Mouse (Mus musculus) 3134 (cell line): ENCODE results near the gene Tpte.
"Not testable (repeated sequence)": the region's sequence is repeated elsewhere in the genome, so short reads cannot be mapped to it uniquely, and the experiment has no call there.

Source experiments
- DNase-seq: peaks from one replicate; pipeline ENCODE4 v3.0.0-alpha.2; 2011; ENCODE audit warnings: low spot score; ENCODE audit not compliant: insufficient read length; ENCODE audit errors: extremely low read depth

The Tpte gene

DNA sequence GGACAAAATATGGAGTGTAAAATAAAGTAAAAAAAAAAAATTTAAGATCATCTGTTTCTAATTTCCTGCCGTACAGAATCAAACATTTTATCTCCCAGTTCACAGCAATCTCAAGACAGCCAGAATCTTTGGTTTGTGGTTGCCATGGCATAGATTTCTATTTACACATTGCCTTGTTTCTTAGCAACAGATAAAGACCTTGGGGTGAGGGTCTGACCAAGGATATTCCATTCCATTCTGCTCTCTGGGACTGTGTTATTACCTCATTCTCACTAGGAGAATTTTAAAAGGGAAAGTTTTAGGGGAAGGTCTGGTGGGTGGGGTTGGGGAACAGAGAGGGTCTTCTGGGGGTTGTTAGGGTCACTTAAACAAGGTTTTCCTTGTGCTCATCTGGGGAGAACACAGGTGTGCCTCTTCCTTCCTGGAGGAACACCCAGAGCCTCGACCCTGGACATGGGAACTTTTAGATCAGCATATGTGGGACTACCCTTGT lies at the start of gene Tpte:
Tpte (plus strand) TSS at position 443 of the 493 bp plus-strand sequence.
- no peak for DNase-seq

DNA sequence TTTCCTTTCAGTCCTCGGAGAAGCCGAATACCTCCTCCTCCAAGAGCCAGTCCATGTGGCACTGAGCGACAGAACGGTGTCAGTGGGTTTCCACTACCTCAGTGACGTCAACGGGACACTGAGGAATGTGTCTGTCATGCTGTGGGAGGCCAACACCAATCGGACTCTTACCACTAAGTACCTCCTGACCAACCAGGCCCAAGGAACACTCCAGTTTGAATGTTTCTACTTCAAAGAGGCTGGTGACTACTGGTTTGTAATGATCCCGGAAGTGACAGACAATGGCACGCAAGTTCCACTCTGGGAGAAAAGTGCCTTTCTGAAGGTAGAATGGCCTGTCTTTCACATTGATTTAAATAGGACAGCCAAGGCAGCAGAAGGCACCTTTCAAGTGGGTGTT lies 40.3 kb upstream of the Tpte start:
- no peak for DNase-seq

- DNase-seq: no peak
These were observed 37.6 kb upstream of the Tpte start for GRCm38 (mm10) chr8:22245663-22246062.

- DNase-seq: no peak
These were observed 35.3 kb upstream of the Tpte start for GRCm38 (mm10) chr8:22247956-22248355.

DNA sequence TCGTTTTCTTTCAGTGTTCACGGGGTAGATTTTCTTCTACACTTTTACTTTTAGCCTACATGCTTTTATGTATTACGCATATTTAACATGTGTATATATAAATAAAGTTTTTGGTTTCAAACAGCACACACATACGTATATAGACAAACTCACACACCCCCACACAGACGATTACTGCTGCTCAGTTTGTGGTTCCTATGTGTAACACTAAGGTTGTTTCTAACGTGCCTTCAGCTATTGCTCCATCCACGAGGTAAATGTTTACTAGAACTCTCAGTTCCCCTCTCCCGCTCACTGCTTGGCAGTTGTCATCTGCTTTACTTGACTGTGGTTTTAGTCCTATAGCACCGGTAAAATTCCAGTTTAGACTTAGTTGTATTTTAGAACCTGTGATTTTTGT lies 34.2 kb upstream of the Tpte start:
- no peak for DNase-seq

DNA sequence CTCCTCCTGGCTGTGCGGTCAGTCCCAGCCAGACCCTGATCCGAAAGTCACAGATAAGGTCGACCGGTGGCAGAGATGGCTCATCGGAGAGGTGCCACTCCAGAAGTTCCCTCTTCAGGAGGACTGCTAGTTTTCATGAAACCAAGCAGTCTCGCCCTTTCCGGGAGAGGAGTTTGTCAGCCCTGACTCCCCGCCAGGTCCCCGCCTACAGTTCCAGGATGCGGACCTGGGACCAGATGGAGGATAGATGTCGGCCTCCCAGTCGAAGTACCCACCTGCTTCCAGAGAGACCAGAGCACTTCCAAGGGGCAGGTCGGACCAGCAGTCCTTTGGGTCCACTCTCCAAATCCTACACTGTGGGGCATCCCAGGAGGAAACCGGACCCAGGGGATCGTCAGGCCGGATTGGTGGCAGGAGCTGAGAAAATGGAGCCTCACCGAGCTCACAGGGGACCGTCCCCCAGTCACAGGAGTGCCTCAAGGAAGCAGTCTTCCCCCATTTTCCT lies 24.2 kb upstream of the Tpte start:
- peak; percentile 6 for DNase-seq

- no peak for DNase-seq
These were observed 23.7 kb upstream of the Tpte start for GRCm38 (mm10) chr8:22259531-22259930.

GRCm38 (mm10) chr8:22260091-22260722 lies 23.0 kb upstream of the Tpte start:
- no peak for DNase-seq

DNA sequence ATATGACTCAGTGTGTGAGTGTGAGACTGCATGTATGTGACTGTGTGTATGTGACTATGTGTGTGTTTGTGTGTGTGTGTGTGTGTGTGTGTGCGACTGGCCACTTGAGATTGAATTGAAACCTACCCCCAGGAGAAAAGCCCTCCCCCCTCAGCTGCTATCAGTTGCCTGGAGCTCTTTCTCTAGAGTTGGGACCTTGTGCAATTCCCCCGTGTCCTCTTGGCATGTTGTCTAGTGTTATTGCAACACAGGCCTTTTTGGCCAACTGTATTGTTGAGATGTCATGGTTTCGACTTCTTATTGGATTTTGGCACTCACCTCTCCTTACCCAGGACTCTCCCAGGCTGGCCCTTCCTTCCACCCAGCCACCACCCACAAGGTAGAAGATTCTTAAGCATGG lies 21.0 kb upstream of the Tpte start:
- peak; percentile 6 for DNase-seq

DNA sequence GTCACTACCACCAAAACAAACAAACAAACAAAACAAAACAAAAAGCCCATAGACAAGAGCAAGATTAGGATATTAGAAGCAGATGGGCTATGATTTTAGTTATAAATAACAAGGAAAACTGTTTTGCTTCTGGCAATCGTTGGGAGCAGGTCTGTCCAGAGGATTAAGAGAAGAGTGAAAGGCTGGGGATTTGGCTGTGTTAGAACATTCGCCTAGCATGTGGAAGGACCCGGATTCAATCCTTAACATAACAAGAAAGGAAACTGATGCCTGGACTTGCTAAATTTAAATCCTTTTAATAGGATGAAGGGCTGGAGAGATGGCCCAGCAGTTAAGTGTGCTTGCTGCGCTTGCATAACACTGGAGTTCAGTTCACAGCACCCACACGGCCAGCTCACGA lies 18.9 kb upstream of the Tpte start:
- DNase-seq: no peak

GRCm38 (mm10) chr8:22264787-22265186 lies 18.5 kb upstream of the Tpte start:
- DNase-seq: no peak

DNA sequence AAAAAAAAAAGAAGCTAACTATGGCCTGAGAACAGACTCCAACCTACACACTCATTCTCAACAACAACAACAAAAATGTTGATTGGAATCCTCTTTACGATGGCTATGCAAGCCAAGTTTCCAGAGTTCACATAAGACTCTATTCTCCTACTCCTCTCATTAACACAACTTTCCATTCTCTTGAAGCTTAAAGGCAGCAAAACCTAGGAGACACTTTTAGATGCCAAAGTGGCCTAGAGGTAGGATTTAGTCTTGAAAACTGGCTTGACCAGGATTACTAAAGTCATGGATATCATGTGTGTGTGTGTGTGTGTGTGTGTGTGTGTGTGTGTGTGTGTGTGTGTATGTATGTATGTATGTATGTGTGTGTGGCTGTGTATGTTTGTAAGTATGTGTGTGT lies 18.0 kb upstream of the Tpte start:
- DNase-seq: no peak

DNA sequence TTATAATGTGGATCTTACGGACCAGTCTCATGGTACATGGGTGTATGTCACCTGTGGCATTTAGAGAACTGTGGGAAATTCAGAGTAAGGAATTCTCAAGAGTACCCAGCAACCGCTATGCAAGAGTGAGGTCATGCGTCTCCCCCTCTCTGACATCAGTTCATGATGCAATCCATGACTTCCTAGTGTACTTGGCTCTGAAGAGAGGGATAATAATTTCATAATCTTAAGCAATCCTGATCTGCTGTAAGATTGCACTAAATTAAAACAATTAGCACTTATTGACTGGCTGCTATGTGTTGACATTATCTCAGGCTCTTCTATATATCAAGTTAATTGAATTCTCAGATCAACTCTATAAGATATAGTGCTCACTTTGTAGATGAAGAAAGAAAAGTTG lies 16.4 kb upstream of the Tpte start:
- DNase-seq: no peak

GRCm38 (mm10) chr8:22273142-22273541 lies 10.1 kb upstream of the Tpte start:
- peak; percentile 7 for DNase-seq

- no peak for DNase-seq
These were observed 8.6 kb upstream of the Tpte start for GRCm38 (mm10) chr8:22274641-22275040.

- DNase-seq: no peak
These were observed 19.1 kb downstream of the Tpte start for GRCm38 (mm10) chr8:22302326-22302725.

DNA sequence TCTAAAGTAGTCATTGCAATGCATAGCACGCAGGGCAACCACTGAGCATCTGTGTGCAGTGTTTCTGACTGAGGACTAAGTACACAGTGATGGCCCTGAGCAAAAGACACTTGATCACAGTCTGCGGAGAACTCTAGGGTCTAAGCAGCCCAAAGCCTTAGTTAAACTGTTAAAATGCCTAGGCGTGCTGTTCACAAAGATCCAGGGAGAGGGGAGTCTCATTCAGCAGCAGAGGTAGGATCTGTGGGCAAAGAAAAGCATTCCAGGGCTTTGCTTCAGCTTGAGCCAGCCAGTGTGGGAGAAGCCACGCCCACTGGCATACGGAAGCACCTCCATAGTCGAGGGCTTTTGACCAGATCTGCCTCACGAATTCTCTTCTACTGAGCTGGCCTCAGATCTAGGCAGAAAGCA lies 19.7 kb downstream of the Tpte start:
- DNase-seq: no peak

GRCm38 (mm10) chr8:22304045-22304444 lies 20.8 kb downstream of the Tpte start:
- DNase-seq: not testable (repeated sequence)

GRCm38 (mm10) chr8:22306999-22307398 lies 23.8 kb downstream of the Tpte start:
- peak; percentile 2 for DNase-seq

- no peak for DNase-seq
These were observed 28.2 kb downstream of the Tpte start for GRCm38 (mm10) chr8:22311446-22311845.

DNA sequence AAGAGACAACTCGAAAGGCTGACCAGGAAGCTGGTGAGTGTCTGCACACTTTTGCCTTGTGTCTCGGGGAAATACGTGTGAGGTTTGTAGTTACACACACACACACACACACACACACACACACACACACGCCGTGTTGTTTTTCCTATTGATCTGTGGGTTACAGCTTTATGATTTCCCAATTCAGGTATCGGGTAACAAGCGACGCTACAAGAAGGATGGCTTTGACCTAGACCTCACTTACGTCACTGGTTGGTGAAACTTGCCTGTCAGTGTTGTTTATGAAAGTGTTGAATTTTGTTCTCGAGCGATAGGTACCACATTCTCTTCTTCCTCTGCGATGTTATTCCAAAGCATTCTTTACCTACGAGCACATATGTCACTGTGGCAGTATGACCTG lies 52.2 kb downstream of the Tpte start:
- DNase-seq: no peak

DNA sequence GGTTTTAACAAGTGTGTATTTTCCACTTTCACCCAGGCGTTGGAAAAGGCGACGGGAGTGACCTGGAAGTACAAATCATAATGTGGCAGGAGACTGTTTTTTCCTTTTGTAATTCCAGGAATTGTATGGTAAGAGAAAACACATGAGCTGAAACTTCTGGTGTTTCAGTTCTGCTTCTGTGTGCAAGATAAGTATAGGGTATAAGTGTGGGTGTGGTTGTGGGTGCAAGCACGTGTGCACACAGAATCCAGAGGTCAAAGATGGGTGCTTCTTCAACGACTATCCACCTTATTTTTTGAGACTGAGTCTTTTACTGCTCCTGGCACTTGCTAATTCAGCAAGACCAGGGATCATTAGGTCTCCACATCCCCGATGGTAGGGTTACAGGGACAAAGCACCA lies 76.1 kb downstream of the Tpte start:
- no peak for DNase-seq

- DNase-seq: no peak
These were observed 76.6 kb downstream of the Tpte start for GRCm38 (mm10) chr8:22359882-22360281.
